Mouse (Mus musculus) liver, embryonic 14.5 days (tissue): ENCODE data around the gene Arid3a.

ENCODE experiments used
- CTCF ChIP-seq: IDR thresholded peaks from 2 replicates; pipeline ENCODE4 v1.5.1; 2016; ENCODE audit warnings: antibody characterized with exemption, low read depth, control low read depth
- EP300 ChIP-seq: IDR thresholded peaks from 2 replicates; pipeline ENCODE4 v1.6.1; 2016; ENCODE audit warnings: antibody characterized with exemption, low read depth

DNA sequence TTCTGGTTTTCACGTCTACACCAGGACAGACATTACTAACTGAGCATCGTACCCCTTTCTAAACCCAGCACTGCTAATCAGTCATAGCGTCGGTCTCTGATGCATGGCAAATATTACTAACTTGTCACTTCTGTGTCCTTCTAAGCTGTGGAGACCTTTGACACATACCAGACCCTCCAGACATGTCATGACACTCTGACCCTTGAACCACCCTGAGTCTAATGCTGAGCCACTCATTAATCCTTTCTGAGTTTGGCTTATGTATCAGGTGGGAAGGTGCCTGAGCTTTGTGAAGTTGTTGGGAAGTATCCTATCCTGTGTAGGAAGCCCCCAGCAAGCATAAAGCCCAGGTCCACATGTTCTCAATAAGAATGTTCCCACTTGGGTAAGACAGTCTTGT lies 23.0 kb downstream of the Arid3a start:
- no peak for TF ChIP-seq EP300
- TF ChIP-seq CTCF, result no peak
